Mouse (Mus musculus) ES-Bruce4 (cell line): ENCODE results near the gene Spib.

Experiments used
- CTCF ChIP-seq: IDR thresholded peaks from one replicate; pipeline ENCODE4 v1.8.1; 2011; ENCODE audit warnings: low read depth, low read length
- POLR2A ChIP-seq: IDR thresholded peaks from one replicate; pipeline ENCODE4 v1.8.1; 2011; ENCODE audit warnings: low read length; ENCODE audit not compliant: insufficient read depth

GRCm38 (mm10) chr7:44537496-44537895 is 5.6 kb upstream of the Spib start:
- TF ChIP-seq POLR2A (no peak), CTCF (no peak)
